Comparison of ENCODE assay signal across 20 mouse cellular contexts in genomic region chr9:49640764-49641163, GRCm38 (mm10).
A peak's percentile ranks its signal among the peaks of the same experiment; 100 is the strongest.
DNase-seq lines count a peak whose midpoint lies in the region; ATAC-seq and TF ChIP-seq lines count a peak whose summit lies in the region.
"Had no signal": no experiment of that assay in that cellular context is flagged by ENCODE, and none has a peak within 500 bp of the region (broad histone marks: within the 10 kb centered on the region; RNA-seq: fewer than 3 reads in every experiment).

No protein-coding gene starts in this region.

- no peaks in the 10 kb centered on the region for H3K27me3 ChIP-seq in hindbrain, embryonic 12.5 days
- no peaks in the 10 kb centered on the region for H3K27me3 ChIP-seq in hindbrain, embryonic 10.5 days (ENCODE audit: insufficient read depth, poor library complexity, severe bottlenecking)
- no peaks in the 10 kb centered on the region for H3K27me3 ChIP-seq in midbrain, embryonic 15.5 days (replicated peaks)
- no peaks in the 10 kb centered on the region for H3K27me3 ChIP-seq in midbrain, embryonic 16.5 days (ENCODE audit: control insufficient read depth, insufficient read depth, low read depth, low read length)
- H3K27me3 ChIP-seq in midbrain, postnatal 0 days (ENCODE audit: insufficient read depth, low read length): no peaks in the 10 kb centered on the region
- H3K27me3 ChIP-seq: embryonic facial prominence, embryonic 15.5 days; limb, embryonic 13.5 days; liver, embryonic 13.5 days had no signal

- 90% methylated on average over 3 of the region's 3 CpGs for WGBS in hindbrain, embryonic 12.5 days
- 91% methylated on average over 3 of the region's 3 CpGs for WGBS in hindbrain, embryonic 10.5 days
- 61% methylated on average over 3 of the region's 3 CpGs for WGBS in midbrain, embryonic 15.5 days
- WGBS in midbrain, embryonic 16.5 days: 56% methylated on average over 3 of the region's 3 CpGs
- WGBS in midbrain, postnatal 0 days: 66% methylated on average over 3 of the region's 3 CpGs

- H3K9ac ChIP-seq in hindbrain, embryonic 12.5 days: no peak overlapping the region
- H3K9ac ChIP-seq in midbrain, embryonic 15.5 days: no peak overlapping the region
- H3K9ac ChIP-seq in midbrain, embryonic 16.5 days (ENCODE audit: low read depth, low read length): no peak overlapping the region
- no peak overlapping the region for H3K9ac ChIP-seq in midbrain, postnatal 0 days (replicated peaks; ENCODE audit: low read length, poor library complexity, severe bottlenecking)
- H3K9ac ChIP-seq: embryonic facial prominence, embryonic 15.5 days; forebrain, postnatal 0 days; limb, embryonic 13.5 days; liver, embryonic 13.5 days; lung, embryonic 14.5 days had no signal

- no peak overlapping the region for H3K4me2 ChIP-seq in hindbrain, embryonic 12.5 days (replicated peaks)
- no peak overlapping the region for H3K4me2 ChIP-seq in midbrain, embryonic 15.5 days
- H3K4me2 ChIP-seq in midbrain, embryonic 16.5 days (ENCODE audit: low read length): no peak overlapping the region
- H3K4me2 ChIP-seq in midbrain, postnatal 0 days (ENCODE audit: low read depth, low read length, poor library complexity, severe bottlenecking): no peak overlapping the region
- H3K4me2 ChIP-seq: embryonic facial prominence, embryonic 15.5 days; limb, embryonic 13.5 days; liver, embryonic 13.5 days; lung, embryonic 14.5 days had no signal

- H3K4me3 ChIP-seq in hindbrain, embryonic 12.5 days: no peak overlapping the region
- no peak overlapping the region for H3K4me3 ChIP-seq in hindbrain, embryonic 10.5 days
- no peak overlapping the region for H3K4me3 ChIP-seq in midbrain, embryonic 15.5 days
- no peak overlapping the region for H3K4me3 ChIP-seq in midbrain, embryonic 16.5 days (ENCODE audit: low read depth, low read length)
- no peak overlapping the region for H3K4me3 ChIP-seq in midbrain, postnatal 0 days (ENCODE audit: low read depth, low read length)
- H3K4me3 ChIP-seq: embryonic facial prominence, embryonic 15.5 days; layer of hippocampus, adult 2 months; limb, embryonic 13.5 days; liver, embryonic 13.5 days had no signal

- H3K36me3 ChIP-seq in hindbrain, embryonic 12.5 days: no peaks in the 10 kb centered on the region
- H3K36me3 ChIP-seq in hindbrain, embryonic 10.5 days: no peaks in the 10 kb centered on the region
- H3K36me3 ChIP-seq in midbrain, embryonic 15.5 days (replicated peaks): no peaks in the 10 kb centered on the region
- H3K36me3 ChIP-seq in midbrain, embryonic 16.5 days (ENCODE audit: control insufficient read depth, insufficient read depth, low read length): peaks cover 4% of the 10 kb centered on the region; the same call in 1 of the 2 replicates
- no peaks in the 10 kb centered on the region for H3K36me3 ChIP-seq in midbrain, postnatal 0 days (ENCODE audit: insufficient read depth, low read length)
- H3K36me3 ChIP-seq: embryonic facial prominence, embryonic 15.5 days; limb, embryonic 13.5 days; liver, embryonic 13.5 days had no signal

- no peak for DNase-seq in hindbrain, embryonic 10.5 days (ENCODE audit: low spot score)
- DNase-seq in midbrain, postnatal 0 days (ENCODE audit: low spot score): peak; percentile 38
- no peak for DNase-seq in MN1 (ENCODE audit: low spot score)
- no peak for DNase-seq in T-cell, adult 2 months (ENCODE audit: low spot score)
- DNase-seq: B cell, adult 2 months; forebrain, postnatal 0 days; gastrocnemius, postnatal 36 days; layer of hippocampus, postnatal 36 days; liver, embryonic 13.5 days; lung, embryonic 14.5 days; lung, postnatal 4 days; right cerebral cortex, postnatal 14 days; thymus, postnatal 4 days had no signal

- no peak for ATAC-seq in hindbrain, embryonic 12.5 days (ENCODE audit: low FRiP score)
- no peak for ATAC-seq in midbrain, embryonic 15.5 days (replicated peaks)
- ATAC-seq in midbrain, embryonic 16.5 days: no peak
- ATAC-seq in midbrain, postnatal 0 days (ENCODE audit: low FRiP score): no peak
- ATAC-seq: forebrain, postnatal 0 days; intestine, postnatal 0 days had no signal

- no peaks in the 10 kb centered on the region for H3K9me3 ChIP-seq in hindbrain, embryonic 12.5 days (replicated peaks)
- H3K9me3 ChIP-seq in hindbrain, embryonic 10.5 days: no peaks in the 10 kb centered on the region
- H3K9me3 ChIP-seq in midbrain, embryonic 15.5 days: no peaks in the 10 kb centered on the region
- H3K9me3 ChIP-seq in midbrain, embryonic 16.5 days (replicated peaks; ENCODE audit: control insufficient read depth, low read length, poor library complexity, severe bottlenecking): no peaks in the 10 kb centered on the region
- no peaks in the 10 kb centered on the region for H3K9me3 ChIP-seq in midbrain, postnatal 0 days (ENCODE audit: low read length)
- H3K9me3 ChIP-seq: embryonic facial prominence, embryonic 15.5 days; limb, embryonic 13.5 days; liver, embryonic 13.5 days had no signal

- H3K4me1 ChIP-seq in hindbrain, embryonic 12.5 days: peaks cover 16% of the 10 kb centered on the region
- H3K4me1 ChIP-seq in hindbrain, embryonic 10.5 days (replicated peaks): 0 out of 2 replicates have a peak, but pooled peaks cover 4% of the 10 kb centered on the region
- H3K4me1 ChIP-seq in midbrain, embryonic 15.5 days: peaks cover 36% of the 10 kb centered on the region
- H3K4me1 ChIP-seq in midbrain, embryonic 16.5 days (ENCODE audit: control insufficient read depth, insufficient read depth, low read length): peaks cover 33% of the 10 kb centered on the region
- H3K4me1 ChIP-seq in midbrain, postnatal 0 days (ENCODE audit: insufficient read depth, low read length): peaks cover 14% of the 10 kb centered on the region
- H3K4me1 ChIP-seq: embryonic facial prominence, embryonic 15.5 days; limb, embryonic 13.5 days; liver, embryonic 13.5 days had no signal

- TF ChIP-seq CTCF in midbrain, postnatal 0 days (IDR thresholded peaks at IDR 0.05): no peak

- H3K27ac ChIP-seq in hindbrain, embryonic 12.5 days: 0 out of 2 replicates have a peak overlapping the region, but pooled peaks have one; percentile 9
- no peak overlapping the region for H3K27ac ChIP-seq in hindbrain, embryonic 10.5 days
- peak overlapping the region; percentile 45; the same call in 1 of the 2 replicates for H3K27ac ChIP-seq in midbrain, embryonic 15.5 days
- H3K27ac ChIP-seq in midbrain, embryonic 16.5 days (ENCODE audit: low read length): no peak overlapping the region
- H3K27ac ChIP-seq in midbrain, postnatal 0 days (ENCODE audit: low read depth, low read length): no peak overlapping the region
- H3K27ac ChIP-seq: embryonic facial prominence, embryonic 15.5 days; limb, embryonic 13.5 days; liver, embryonic 13.5 days had no signal

Comparison
In these comparisons a context has a peak if more than half of its experiments do, and no peak if none do; other contexts are left out.
1. H3K27ac ChIP-seq: peak in hindbrain, embryonic 12.5 days (single experiment) and midbrain, embryonic 15.5 days (single experiment); none in hindbrain, embryonic 10.5 days (single experiment), midbrain, embryonic 16.5 days (single experiment) and midbrain, postnatal 0 days (single experiment).